Mouse (Mus musculus): ENCODE measurements around the gene Mlx.
"Not testable (repeated sequence)": the region's sequence is repeated elsewhere in the genome, so short reads cannot be mapped to it uniquely, and the experiment has no call there.

Gene Mlx

DNA sequence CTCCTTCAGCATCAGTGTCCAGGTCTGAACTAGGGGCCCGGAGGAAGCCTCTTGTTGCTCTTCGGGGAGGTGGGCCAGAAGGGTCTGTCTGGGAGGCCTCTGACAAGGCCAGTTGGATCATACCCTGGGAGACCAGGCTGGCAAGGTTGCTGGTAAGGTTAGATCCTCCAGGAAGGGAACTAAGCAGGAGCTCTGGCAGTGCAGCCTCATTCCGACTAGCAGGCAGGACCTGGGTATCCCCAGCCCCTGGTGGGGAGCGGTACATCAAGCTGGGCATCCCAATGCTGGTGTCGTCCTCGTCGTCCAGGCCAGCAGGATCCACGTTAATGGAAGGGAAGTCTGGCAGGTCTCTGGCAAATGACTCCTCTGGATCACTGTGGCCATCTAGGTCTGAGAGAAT is 11.2 kb downstream of the Mlx start:
- no peak for DNase-seq (ENCODE audit: low spot score in 2 of 2)

- DNase-seq (ENCODE audit: low spot score in 2 of 2): no peak
These were observed 15.9 kb downstream of the Mlx start for GRCm38 (mm10) chr11:101103011-101103410.

DNA sequence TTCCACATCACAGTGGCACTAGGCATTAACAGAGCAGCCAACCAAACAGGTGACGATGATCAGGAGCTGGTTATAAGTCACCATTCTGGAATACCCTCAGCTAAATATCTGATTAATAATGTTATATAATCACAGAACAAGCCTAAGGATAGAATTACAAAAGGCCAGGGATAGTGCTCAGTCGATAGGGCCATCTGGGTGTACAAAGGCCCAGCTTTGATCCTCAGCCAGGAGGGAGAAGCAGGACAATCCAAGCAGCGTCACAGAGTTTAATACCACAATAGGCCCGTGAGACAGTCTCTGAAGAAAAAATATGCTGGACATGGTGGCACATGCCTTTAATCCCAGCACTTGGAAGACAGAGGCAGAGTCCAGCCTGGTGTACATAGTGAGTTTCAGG is 22.3 kb downstream of the Mlx start:
- DNase-seq (ENCODE audit: low spot score in 2 of 2): no peak

- DNase-seq (ENCODE audit: low spot score in 2 of 2): no peak
These were observed 23.6 kb downstream of the Mlx start for GRCm38 (mm10) chr11:101110708-101111107.

- no peak for DNase-seq (ENCODE audit: low spot score in 2 of 2)
These were observed 24.1 kb downstream of the Mlx start for GRCm38 (mm10) chr11:101111178-101111577.

- DNase-seq (ENCODE audit: low spot score in 2 of 2): no peak
These were observed 25.1 kb downstream of the Mlx start for GRCm38 (mm10) chr11:101112186-101112585.

DNA sequence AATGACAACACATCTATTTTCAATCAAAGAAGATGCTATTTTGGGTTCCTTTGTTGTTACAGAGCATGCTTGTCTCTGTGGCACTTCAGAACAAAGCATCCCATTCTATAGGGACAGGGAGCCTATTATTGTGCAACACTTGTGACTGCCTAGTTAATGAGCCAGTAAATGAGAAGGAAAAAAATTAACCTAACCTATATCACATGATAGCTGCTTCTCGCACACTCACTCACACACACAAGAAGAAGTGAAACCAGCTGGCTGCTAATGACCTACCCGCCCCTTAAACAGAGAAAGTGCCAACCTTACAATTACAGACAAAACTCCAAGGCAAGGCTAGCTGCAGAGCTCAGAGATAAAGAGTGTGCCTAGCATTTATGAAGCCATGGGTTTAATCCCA is 28.5 kb downstream of the Mlx start:
- DNase-seq (ENCODE audit: low spot score in 2 of 2): no peak

DNA sequence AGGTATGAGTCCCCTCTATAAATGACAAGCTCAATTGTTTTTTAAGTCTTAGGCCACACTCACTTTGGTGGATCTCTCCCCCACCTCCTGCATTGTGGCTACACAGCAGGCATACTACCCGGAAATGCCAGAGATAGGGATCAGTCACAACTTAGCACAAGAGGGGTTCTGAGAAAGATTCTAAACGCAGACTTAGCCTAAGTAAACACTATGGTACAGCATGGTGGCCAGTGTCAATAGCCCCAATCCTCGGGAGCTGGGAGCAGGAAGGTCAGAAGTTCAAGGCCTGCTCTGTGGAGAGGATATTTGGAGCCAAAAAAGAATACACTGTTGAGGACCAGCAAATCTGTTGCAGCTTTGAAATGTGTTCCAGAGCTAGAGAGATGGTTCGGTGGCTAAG is 31.0 kb downstream of the Mlx start:
- no peak for DNase-seq (ENCODE audit: low spot score in 2 of 2)

GRCm38 (mm10) chr11:101119131-101119760 is 32.2 kb downstream of the Mlx start:
- no peak for DNase-seq (ENCODE audit: low spot score in 2 of 2)

DNA sequence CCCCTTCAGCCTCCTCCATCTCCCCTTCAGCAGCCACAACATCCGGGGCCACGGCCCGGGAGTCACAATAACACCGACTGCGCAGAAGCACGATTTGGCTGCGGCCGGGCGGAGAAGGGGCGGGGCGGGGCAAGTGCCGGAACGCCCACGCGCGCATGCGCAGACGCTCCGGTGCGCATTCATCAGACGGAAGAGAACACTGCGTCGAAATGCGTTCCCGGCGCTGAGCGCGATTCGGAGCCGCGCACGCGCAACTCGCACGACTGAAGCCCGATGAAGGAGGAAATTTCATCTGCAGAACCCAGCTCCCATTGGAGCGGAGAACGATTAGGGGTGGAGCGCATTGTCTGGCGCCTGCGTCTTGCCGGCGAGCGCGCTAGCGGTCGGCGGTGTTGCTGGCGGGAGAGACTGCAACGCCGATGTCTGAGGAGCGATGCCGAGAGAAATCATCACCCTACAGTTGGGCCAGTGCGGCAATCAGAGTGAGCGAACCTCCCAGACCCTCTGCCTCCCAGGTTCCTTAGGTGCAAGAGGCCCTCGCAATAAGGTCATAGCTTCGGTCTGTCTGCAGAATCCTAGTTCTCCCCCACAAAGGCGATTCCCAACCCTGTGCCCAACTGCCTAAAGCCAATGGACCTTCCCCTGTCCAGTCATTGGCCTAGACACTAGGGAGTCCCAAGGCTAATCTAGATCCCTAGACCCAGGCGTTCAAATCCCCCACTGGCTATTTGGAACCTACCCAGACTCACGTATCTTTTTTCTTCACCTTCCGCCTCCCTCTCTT is 32.9 kb downstream of the Mlx start, which contains the start of the genes Retreg3 and Tubg1:
Retreg3 (minus strand) TSS at position 133 of the 784 bp plus-strand sequence.
Tubg1 (plus strand) TSS at position 178 of the 784 bp plus-strand sequence.
- peak; percentile 99 to 100 for DNase-seq (ENCODE audit: low spot score in 2 of 2)

GRCm38 (mm10) chr11:101120545-101121188 is 33.6 kb downstream of the Mlx start:
- peak in 1 of 2 experiments; percentile 32 for DNase-seq (ENCODE audit: low spot score in 2 of 2)

- DNase-seq (ENCODE audit: low spot score in 2 of 2): not testable (repeated sequence)
These were observed 37.4 kb downstream of the Mlx start for GRCm38 (mm10) chr11:101124494-101124893.

DNA sequence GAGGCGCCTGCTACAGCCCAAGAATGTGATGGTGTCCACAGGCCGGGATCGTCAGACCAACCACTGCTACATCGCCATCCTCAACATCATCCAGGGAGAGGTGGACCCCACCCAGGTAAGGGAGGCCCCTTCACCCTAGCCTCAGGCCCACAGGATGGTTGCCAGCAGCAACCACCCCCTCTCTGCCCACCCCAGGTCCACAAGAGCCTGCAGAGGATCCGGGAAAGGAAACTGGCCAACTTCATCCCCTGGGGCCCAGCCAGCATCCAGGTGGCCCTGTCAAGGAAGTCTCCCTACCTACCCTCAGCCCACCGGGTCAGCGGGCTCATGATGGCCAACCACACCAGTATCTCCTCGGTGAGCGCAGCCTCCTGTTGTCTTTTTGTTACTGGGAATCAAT is 37.9 kb downstream of the Mlx start:
- not testable (repeated sequence) for DNase-seq (ENCODE audit: low spot score in 2 of 2)

DNA sequence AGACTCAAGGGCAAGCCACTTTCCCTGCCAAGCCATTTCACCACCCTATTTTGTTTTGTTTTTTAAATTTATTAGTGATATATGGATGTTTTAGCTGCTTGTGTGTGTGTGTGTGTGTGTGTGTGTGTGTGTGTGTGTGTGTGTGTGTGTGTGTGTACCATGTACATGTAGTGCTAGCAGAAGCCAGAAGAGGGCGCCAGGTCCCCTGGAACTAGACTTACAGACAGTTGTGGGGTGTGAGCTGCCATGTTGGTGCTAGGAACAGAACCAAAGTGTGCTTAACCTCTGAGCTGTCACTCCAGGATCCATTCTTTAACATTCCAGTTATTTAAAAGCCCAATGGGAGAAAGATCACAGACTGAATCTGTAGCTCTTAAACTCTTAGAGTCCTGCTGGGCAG is 40.0 kb downstream of the Mlx start:
- no peak for DNase-seq (ENCODE audit: low spot score in 2 of 2)

DNA sequence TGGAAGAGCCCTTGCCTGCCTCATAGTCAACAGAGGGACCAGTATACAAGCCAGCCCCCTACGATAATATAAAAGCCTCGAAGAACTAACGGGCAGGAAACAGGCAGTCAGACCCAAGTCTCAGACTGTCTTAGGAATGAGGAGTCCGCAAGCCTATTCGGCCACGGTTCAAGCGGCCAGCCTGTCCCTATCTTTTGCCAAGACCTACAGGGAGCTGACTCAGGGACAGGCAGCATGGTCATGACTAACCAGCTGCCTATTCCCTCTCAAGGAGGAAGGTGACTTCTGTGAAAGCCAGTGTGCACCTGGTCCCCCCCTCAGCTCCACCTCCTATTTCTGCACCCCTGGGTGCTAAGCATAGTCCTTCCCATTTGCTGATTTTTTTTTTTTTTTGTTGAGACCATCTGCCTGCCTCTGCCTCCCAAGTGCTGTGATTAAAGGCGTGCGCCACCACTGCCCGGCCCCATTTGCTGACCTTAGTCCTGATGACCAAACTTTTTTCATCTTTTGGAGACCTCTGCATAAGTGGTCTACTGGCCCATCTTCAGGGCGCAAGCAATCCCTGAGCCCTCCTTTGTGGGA is 42.0 kb downstream of the Mlx start:
- DNase-seq (ENCODE audit: low spot score in 2 of 2): no peak

DNA sequence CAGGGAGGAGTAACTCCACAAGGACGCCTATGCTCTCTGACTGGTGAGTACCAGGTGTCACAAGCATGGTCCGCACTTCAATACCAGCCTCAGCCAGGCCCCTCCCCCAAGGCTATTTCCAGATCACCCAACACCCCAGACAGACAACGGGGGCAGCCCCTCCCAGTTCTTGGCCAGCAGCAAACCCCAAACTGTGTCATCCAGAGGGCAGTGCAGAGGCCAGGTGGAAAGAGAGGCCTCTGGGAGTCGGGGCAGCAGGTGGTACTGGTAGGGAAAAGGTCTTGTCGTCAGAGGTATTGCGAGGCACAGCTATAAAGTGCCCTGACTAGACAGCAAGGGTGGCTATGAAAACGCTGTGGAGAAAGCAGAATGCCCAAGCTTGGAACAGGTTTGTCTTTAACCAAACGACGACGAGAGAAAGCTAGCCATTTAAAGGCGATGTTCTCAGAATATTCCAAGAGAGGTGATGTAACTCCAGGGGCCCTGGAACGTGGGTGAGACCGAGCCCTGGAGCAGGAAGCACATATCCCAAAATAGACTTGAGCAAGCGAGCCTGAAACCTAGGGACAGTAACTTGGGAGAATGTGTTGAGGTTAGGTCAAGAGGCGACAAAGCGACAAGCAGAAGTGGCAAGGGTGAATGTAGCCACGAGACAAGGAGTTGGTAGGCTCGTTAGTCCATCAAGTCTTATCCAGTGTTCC is 43.1 kb downstream of the Mlx start:
- DNase-seq (ENCODE audit: low spot score in 2 of 2): no peak

DNA sequence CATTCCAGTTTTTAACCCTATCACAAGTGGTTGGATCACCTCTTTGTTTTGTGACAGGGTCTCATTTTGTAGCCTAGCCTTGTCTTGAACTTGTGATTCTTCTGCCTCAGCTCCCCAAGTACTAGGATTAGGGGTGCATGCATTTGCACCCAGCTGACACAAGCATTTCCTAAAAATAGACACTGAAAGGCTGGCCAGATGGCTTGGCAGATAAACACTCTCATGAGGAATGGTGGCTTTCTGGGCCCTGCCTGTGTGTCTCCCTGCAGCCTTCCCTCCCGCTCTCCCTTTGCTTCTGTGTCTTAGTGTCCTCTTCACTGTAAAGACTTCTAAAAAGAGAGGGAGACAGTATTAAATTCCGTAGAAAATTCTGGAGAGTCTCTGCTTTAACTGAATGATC is 44.1 kb downstream of the Mlx start:
- no peak for DNase-seq (ENCODE audit: low spot score in 2 of 2)

GRCm38 (mm10) chr11:101131701-101132100 is 44.6 kb downstream of the Mlx start:
- peak in 1 of 2 experiments; percentile 40 for DNase-seq (ENCODE audit: low spot score in 2 of 2)

DNA sequence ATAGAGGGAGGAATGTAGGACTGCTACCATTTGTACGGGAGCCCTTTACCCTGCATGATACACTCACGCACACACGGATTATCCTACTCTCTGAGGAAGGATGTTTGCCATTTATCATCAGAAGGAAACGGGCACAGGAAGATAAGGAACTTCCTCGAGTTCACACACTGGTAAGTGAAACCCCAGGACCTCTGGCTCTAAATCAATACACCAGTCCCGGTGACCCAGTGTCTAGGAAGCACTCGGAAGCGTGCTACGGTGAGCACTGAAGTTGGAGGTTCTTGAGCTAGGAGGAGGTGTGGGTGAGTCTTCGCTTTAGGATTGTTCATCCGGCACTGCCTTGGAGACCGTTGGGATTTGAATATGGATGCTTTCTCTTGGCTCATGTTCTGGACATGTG is 46.0 kb downstream of the Mlx start:
- no peak for DNase-seq (ENCODE audit: low spot score in 2 of 2)

- no peak for DNase-seq (ENCODE audit: low spot score in 2 of 2)
These were observed 47.3 kb downstream of the Mlx start for GRCm38 (mm10) chr11:101134217-101134865.

DNA sequence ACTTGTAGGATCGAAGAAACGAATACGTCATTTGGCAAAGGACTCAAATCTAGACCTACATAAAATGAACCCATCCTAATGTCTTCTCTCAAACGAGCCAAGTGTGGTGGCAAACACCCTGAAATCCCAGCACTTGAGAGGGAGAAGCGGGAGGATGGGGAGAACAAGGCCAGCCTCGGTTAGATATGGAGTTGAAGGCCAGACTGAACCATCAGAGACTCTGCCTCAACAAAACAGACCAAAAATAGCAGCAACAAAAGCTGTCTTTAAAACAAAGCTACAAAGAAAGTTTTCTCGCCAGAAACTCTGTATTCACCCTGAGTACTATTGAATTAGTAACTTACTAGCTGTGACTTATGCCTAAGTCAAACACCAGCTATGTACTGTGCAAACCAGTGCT is 49.9 kb downstream of the Mlx start:
- no peak for DNase-seq (ENCODE audit: low spot score in 2 of 2)

Measured in right cerebral cortex, postnatal 10 days (tissue).